Mouse (Mus musculus): ENCODE measurements at regions not wholly inside any gene's neighbourhood (a gene's known extent, or its start where the extent isn't known, plus 50 kb on each side); places are given as distances from the start of the nearest gene placed in this dataset.

GRCm38 (mm10) chr13:115427091-115428033 lies 325.6 kb upstream of the Itga1 start:
- no peak for DNase-seq (ENCODE audit: low read depth, low spot score)

DNA sequence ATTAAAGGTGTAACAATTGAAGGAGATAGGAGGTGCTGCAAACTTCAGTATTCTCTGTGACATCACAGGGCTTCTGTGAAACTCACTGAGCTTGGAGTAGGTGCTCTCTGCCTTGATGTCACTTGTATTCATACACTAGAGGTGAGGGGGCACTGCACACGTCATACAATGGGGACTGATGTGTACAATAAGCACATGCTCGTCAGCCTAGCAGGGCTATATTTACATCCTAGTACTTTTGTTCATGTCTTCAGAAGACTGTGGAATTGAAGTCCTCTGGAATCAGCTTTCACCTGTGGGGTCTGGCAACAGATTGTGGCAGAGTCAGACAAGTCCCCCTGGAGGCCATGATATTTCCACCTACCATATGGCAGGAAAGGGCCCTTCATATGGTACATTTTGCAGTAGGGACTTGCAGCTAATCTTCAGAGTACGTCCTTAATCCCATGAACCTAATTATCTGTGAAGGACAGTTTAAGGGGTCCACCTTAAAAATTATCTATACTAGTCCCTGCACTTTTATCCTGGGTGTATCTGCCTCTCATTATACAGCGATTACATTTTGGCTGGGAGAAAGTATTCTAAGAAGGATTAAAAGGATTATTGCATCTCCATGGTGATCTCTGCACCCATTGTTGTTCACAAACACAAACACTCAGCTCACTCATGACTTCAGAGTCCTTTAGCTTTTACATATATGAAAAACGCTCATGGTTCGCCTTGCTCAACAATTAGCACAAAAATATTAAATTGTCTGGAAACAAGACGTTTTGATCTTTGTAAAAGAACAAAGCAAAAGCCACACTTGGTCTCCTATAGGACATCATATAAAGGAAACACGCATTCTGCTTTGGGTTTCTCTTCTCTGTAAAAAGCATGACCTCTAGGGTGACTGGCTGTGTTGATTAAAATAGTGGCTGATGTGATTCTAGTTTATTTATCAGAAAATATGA lies 324.1 kb upstream of the Itga1 start:
- DNase-seq (ENCODE audit: low read depth, low spot score) = no peak

- no peak for DNase-seq (ENCODE audit: low read depth, low spot score)
These were observed 322.0 kb upstream of the Itga1 start for GRCm38 (mm10) chr13:115423761-115424160.

DNA sequence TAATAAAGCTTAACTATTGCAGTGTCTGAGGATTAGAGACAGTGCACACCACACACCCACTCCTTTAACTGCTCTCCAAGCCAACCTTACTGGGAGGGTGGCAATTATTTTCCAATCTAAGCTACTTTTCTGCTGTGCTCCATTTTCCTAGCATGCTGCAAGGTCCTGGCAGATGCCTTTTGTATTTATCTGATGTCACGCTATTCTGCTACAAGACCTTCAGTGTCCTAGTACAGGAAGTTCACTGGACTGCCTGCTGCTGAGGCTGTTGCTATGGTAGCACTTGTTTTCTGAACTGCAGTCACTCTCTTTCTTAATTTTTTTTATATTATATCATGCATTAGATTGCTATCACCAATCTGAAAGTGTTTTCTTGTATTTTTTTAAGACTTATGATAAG lies 319.7 kb upstream of the Itga1 start:
- no peak for DNase-seq (ENCODE audit: low read depth, low spot score)

DNA sequence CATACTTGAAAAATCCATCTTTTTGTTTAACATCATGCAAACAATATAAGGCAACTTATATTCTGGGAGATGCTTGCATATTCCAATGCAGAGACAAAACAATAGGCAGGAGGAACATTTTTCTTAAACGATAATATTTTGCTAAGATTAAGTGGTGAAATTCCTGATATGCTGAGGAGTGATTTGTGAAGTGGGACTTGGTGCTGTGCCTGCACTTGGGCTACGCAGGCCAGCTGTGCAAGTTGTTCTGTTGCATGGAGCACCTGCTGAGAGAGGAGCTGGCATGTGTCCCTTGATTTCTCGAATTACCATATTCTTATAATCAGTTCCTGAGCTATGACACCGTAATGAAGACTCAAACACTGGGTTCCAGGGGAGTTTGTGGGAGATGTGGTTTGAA lies 316.1 kb upstream of the Itga1 start:
- DNase-seq (ENCODE audit: low read depth, low spot score) = no peak

DNA sequence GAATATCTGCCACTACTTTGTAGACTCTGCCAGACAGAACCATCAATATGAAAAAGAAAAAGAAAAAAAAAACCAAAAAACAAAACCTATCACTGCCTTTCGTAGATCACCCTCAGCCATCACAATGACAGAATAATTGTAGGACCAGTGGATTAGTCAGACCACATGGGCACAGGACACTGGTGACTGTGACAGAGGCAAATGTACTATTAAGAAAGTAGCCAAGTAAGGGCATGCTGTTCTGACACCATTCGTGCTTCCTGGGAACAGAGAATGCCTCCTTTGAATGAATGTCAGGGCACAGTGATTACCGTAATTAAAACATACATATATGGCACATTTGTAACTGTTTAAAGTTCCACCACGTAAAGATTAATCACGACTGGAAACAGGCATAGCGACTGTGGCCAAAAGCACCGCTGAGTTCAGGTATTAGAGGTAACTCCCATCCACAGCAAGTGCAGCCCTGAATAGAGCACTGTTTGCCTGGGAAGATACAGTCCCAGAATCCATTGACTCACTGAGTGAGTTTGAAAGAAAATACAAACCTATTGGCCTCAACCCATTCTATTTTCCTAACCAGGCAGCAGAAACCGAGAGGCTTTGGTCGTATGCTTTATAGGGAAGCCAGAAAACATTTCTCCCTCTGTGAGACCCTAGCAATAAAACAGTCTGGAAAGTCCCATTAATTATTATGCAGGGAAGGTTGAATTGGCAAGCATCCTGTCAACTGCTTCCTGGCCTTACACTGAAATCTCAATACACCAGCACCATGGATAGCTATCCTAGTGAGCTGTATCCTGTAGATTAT lies 312.2 kb upstream of the Itga1 start:
- DNase-seq (ENCODE audit: low read depth, low spot score) = no peak

DNA sequence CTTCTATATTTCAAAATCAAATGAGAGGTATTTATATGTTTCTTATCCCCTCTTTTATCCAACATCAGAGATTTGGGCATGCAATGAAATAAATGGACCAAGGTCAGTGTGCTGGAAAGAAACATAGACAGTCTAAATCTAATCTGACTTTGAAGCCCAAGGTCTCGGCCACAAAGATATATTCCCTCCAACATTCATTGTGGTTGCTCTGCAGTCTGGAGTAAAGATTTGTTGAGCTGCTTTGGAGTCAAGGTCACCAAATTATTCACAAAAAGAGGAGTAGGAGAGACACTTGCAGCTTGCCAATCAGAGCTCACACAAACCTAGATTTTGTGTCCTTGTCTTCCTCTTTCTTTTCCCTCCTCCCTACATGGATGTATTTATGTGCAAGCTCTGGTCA lies 304.2 kb upstream of the Itga1 start:
- no peak for DNase-seq (ENCODE audit: low read depth, low spot score)

- DNase-seq (ENCODE audit: low read depth, low spot score) = no peak
These were observed 299.0 kb upstream of the Itga1 start for GRCm38 (mm10) chr13:115400706-115401215.

- no peak for DNase-seq (ENCODE audit: low read depth, low spot score)
These were observed 277.9 kb upstream of the Itga1 start for GRCm38 (mm10) chr13:115379682-115380081.

DNA sequence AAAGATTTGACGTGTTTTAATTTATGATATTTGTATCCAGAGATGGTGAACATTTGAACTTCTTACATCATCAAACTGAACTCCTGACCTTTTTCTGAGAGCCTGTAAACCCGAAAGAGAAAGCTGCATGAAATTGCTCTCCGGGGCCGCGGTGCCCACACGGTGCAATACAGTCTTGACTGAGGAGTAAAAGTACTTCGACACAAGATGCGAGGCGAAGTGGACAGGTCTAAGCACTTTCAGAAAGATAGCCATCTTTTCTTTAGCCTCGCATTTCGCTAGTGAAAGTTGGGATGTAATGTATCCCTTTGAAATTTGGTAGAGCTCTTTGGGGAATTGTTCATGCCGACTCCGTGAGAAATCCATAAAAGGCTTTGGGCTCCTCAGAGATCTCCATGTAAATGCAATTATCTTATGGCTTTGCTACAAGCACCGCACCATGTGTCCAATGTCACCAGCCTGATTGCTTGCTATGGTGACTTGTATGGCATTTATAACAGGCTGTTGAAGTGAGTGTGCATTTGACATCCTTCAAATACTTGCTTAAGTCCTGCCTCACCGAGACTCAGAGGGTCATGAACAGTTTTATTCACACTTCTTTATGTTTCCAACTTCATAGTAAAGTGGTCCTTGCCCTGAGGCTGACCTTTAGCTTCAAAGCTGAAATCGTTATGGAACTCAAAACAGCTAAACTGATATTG lies 274.6 kb upstream of the Itga1 start:
- no peak for DNase-seq (ENCODE audit: low read depth, low spot score)

GRCm38 (mm10) chr13:115361457-115361856 lies 259.7 kb upstream of the Itga1 start:
- no peak for DNase-seq (ENCODE audit: low read depth, low spot score)

DNA sequence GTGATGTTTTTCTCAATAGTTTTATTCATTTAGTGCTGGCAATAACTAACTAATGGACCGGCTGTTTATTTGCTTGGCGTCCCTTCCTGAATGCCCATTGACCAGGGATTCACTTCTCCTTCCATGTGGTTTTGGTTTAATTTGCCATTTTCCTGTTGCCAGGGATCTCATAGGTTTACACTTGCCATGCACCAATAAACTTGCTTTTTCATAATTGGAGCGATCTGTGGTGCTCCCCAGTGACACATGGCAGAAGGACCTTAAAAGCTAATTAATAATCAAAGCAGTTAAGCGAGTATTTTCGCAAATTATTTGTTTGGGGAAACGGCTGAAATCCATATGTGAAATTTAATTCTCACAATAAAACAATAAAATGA lies 245.2 kb upstream of the Itga1 start:
- DNase-seq (ENCODE audit: low read depth, low spot score) = no peak

DNA sequence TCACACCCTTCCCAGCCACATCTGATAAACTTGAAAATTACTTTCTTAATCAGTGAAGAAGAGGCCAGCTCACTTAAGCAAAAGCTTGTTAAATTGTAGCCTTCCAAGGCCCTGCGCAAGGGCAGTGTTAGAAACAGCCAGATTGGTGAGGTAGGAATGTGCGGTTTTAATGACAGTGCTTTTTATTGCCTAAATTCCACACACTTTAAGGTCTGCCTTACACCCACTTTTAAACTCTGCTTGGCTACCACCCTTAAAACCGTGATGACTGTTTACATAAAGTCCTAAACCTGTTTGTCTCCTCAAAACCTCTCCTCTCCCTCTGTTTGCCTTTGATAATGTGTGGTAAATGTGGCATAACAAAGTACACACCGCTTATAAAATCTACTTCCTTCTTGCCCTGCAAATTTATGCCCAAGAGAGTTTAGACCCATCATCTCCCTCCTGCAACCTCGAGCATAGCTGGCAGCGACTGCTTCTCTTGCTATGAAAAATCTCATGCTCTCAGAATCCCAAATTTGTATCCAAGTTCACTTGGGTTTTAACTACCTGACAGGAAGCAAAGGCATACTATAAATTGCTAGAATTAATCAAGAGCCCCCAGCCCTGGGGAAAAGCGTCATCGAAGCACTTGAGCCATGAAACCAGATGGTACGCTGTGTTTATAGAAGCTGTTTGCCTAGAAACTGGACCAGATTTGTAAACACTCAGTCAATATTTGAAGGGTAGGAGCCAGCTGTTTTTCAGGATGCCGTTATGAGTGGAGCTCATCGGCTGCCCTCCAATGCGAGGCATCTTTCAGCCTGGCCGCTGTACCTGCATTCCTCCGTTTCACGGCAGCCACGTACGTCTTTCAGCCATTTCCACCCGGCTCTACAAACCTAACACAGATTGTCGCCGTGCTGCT lies 244.6 kb upstream of the Itga1 start:
- no peak for DNase-seq (ENCODE audit: low read depth, low spot score)

DNA sequence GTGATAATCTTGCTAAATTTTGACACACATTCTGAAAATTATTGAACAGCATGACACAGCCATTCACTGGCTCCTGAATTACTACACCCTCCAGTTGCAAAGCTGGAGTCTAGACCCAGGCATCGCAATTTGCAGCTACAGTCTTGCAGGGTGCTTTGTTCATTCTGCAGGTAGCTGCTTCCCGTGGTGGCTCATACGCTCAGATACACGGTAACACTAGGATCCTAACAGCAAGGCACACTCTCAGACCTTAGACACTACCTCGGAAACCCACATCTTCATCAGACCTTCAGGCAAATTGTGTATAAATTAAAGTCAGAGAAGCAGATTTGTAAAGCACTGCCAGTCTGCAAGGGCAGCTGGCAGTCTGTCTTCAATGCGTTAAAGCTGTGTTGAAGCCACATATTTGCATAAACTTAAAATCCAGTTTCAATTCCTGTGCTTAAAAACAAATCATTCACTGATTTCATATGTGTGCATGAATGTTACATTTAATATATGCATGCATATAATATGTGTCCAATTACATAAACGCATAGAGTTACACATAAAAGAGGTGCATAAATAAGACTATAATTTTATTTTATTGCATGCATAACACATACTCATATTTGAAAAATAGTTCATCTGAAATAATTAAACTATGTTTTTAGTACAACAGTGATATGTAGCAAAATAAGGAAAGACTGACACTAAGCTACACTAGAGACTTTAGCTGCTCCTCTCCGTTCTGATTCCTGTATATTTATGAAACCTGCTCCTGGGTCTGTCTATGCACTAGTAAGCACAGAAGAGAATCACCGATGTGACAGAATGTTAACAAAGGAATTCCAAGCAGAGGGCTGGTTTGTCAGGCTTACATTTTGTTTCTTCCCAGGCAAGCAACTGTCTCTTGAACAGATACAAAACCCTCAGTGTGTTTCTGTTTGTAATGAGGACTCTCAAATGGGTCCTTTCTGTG lies 227.5 kb upstream of the Itga1 start:
- DNase-seq (ENCODE audit: low read depth, low spot score) = no peak

- no peak for DNase-seq (ENCODE audit: low read depth, low spot score)
These were observed 224.5 kb upstream of the Itga1 start for GRCm38 (mm10) chr13:115326294-115326693.

- DNase-seq (ENCODE audit: low read depth, low spot score) = no peak
These were observed 214.9 kb upstream of the Itga1 start for GRCm38 (mm10) chr13:115316681-115317080.

GRCm38 (mm10) chr13:115308586-115308985 lies 206.8 kb upstream of the Itga1 start:
- no peak for DNase-seq (ENCODE audit: low read depth, low spot score)

- DNase-seq (ENCODE audit: low read depth, low spot score) = no peak
These were observed 185.6 kb upstream of the Itga1 start for GRCm38 (mm10) chr13:115287371-115287770.

DNA sequence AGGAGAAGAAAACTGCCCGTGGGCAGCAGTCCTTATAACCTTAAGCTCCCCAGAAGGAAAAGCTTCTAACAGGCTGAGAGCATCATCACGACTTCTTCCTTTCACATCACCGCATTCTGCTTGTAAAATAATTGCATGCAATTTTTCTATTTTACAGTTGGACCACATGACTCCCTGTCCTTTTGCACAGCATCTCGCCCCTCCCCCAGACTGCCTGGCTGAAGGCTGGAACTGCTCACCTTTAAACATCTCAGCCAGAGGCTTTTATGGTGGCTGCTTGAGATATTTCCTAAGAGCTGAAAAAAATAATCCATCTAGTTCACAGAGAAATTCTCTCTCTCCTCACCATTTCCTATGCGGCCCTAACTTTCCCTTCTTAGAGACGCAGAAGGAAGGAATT lies 164.4 kb upstream of the Itga1 start:
- no peak for DNase-seq (ENCODE audit: low read depth, low spot score)

All from CD4-positive helper T cell, adult 2 months (primary cell).